Comparison of ENCODE assay signal across 32 mouse cellular contexts in the genomic region with DNA sequence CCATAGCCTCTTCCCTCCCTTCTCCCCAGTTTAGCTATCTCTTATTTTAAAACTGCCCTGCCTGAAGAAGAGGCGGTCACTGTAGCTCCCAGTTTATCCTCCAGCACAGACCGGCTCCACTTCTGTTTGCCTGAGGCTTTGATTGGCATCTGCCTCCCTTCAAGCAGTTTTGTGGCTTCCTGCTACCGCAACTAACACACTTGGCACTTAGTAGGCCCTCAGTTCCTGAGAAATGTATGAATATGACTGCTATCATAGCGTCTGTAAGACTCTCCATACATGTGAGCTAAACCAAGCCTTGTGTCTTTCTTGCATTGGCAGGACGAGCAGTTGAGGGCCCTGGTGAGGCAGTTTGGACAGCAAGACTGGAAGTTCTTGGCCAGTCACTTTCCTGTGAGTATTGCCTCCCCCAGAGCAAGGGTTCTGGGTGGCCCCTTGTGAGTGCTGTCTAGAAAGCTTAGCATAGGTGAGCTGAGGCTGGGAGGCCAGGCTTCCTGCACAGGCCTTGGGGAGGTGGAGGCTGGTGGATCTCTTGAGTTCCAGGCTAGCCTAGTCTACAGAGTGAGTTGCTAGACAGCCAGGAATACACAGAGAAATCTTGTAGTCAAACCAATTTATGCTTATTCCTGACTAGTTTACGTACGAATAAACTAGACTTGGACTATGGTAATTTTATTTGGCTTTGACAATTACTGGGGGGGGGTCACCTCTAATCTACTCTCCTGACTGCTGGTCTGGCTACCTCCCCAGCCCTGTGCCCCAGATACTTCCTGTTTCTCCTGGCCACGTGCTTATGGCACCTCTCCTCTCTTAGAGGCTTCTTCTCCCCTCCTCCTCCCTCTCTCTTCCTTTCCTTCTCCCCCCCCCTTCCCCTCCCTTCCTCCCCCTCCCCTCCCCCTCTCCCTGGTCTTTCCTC. TPM values are rescaled to one million over a fixed set of nuclear protein-coding genes. Genes with fewer than 3 reads are reported as not detected.
DNase-seq lines count a peak whose midpoint lies in the region; ATAC-seq and TF ChIP-seq lines count a peak whose summit lies in the region.
"Had no signal": no experiment of that assay in that cellular context is flagged by ENCODE, and none has a peak within 500 bp of the region (broad histone marks: within the 10 kb centered on the region; RNA-seq: fewer than 3 reads in every experiment).

No protein-coding gene starts in this region.

- H3K4me2 ChIP-seq in liver, embryonic 13.5 days, result no peak overlapping the region
- H3K4me2 ChIP-seq: hindbrain, embryonic 13.5 days; limb, embryonic 13.5 days; midbrain, embryonic 15.5 days; neural tube, embryonic 13.5 days had no signal

- peaks cover 49% of the 10 kb centered on the region for H3K4me1 ChIP-seq in liver, embryonic 13.5 days (replicated peaks)
- H3K4me1 ChIP-seq in ES-E14 (ENCODE audit: control insufficient read depth in 2 of 2, insufficient read depth in 2 of 2, low read length in 2 of 2, poor library complexity in 1 of 2), result peaks cover 2 to 30% of the 10 kb centered on the region in 2 experiments
- H3K4me1 ChIP-seq in bone marrow macrophage, adult 2 months (ENCODE audit: control insufficient read depth, insufficient read depth, low read length), result peaks cover 25% of the 10 kb centered on the region
- H3K4me1 ChIP-seq: hindbrain, embryonic 13.5 days; limb, embryonic 13.5 days; midbrain, embryonic 15.5 days; neural tube, embryonic 13.5 days had no signal

- 43% methylated on average over 8 of the region's 8 CpGs for WGBS in liver, embryonic 13.5 days (ENCODE audit: insufficient replicate concordance)

- peaks cover 90% of the 10 kb centered on the region for H3K36me3 ChIP-seq in liver, embryonic 13.5 days
- peaks cover 60% of the 10 kb centered on the region for H3K36me3 ChIP-seq in ES-E14 (ENCODE audit: control insufficient read depth, insufficient read depth, low read length, poor library complexity, severe bottlenecking)
- H3K36me3 ChIP-seq: hindbrain, embryonic 13.5 days; midbrain, embryonic 15.5 days; neural tube, embryonic 13.5 days had no signal

- TF ChIP-seq POLR2A in bone marrow macrophage, adult 2 months (IDR thresholded peaks at IDR 0.05; ENCODE audit: borderline replicate concordance, low read depth, low read length), result no peak

- H3K27ac ChIP-seq in liver, embryonic 13.5 days, result peak overlapping the region; percentile 16; the same call in 1 of the 2 replicates
- peak overlapping the region; percentile 82 for H3K27ac ChIP-seq in ES-E14 (ENCODE audit: insufficient read depth, low read depth, low read length, poor library complexity, severe bottlenecking)
- peak overlapping the region; percentile 26 for H3K27ac ChIP-seq in bone marrow macrophage, adult 2 months (ENCODE audit: insufficient read depth, low read depth, low read length)
- H3K27ac ChIP-seq: forebrain, embryonic 10.5 days; heart, adult 2 months; hindbrain, embryonic 13.5 days; kidney, postnatal 0 days; limb, embryonic 13.5 days; macrophage; midbrain, embryonic 15.5 days; neural tube, embryonic 13.5 days had no signal

- in situ Hi-C loops in ES-E14 (cut with MboI; ENCODE audit: low sequenced_read_pairs in 2 of 2, unreplicated experiment in 2 of 2), result no loop called here

- H3K27me3 ChIP-seq in liver, embryonic 13.5 days, result no peaks in the 10 kb centered on the region
- H3K27me3 ChIP-seq: hindbrain, embryonic 13.5 days; limb, embryonic 13.5 days; midbrain, embryonic 15.5 days; neural tube, embryonic 13.5 days had no signal

- TF ChIP-seq CTCF in bone marrow macrophage, adult 2 months (IDR thresholded peaks at IDR 0.05; ENCODE audit: low read depth, low read length), result no peak

- ATAC-seq in liver, embryonic 13.5 days (ENCODE audit: low read depth), result no peak
- peak; percentile 69 for ATAC-seq in megakaryocyte progenitor cell, adult 5-6 weeks (replicated peaks; ENCODE audit: poor library complexity)
- ATAC-seq: forebrain, embryonic 16.5 days; lung, postnatal 0 days; midbrain, embryonic 15.5 days had no signal

- DNase-seq in liver, embryonic 13.5 days, result no peak
- no peak for DNase-seq in liver
- no peak for DNase-seq in ES-E14 (ENCODE audit: low read depth, low spot score)
- DNase-seq in spleen, adult 12 weeks (ENCODE audit: low spot score), result no peak
- DNase-seq in natural killer cell, adult 2 months (ENCODE audit: low spot score in 2 of 2), result no peak
- no peak for DNase-seq in right cerebral cortex, postnatal 25 days
- DNase-seq: adrenal gland, postnatal 25 days; B cell, adult 2 months; cerebellum, adult 11 months; cerebellum, postnatal 10 days; gastrocnemius, postnatal 25 days; heart, adult 2 months; heart, postnatal 36 days; kidney, adult 18-20 months; right cerebral cortex, postnatal 4 days; thymus, adult 18-20 months; thymus, postnatal 4 days had no signal

- H3K4me3 ChIP-seq in liver, embryonic 13.5 days (replicated peaks), result no peak overlapping the region
- peak overlapping the region; percentile 1 to 43; a peak in 3 of 4 replicates for H3K4me3 ChIP-seq in ES-E14 (ENCODE audit: insufficient read depth in 1 of 2, low read depth in 1 of 2, low read length in 2 of 2, poor library complexity in 1 of 2, severe bottlenecking in 1 of 2)
- H3K4me3 ChIP-seq in bone marrow macrophage, adult 2 months (ENCODE audit: insufficient read depth, low read length), result no peak overlapping the region
- H3K4me3 ChIP-seq: forebrain, embryonic 10.5 days; heart, adult 2 months; hindbrain, embryonic 13.5 days; limb, embryonic 13.5 days; midbrain, embryonic 15.5 days; neural tube, embryonic 13.5 days had no signal

- no peaks in the 10 kb centered on the region for H3K9me3 ChIP-seq in liver, embryonic 13.5 days (replicated peaks)
- no peaks in the 10 kb centered on the region for H3K9me3 ChIP-seq in ES-E14 (ENCODE audit: control insufficient read depth, insufficient read depth, low read depth, low read length)
- H3K9me3 ChIP-seq: forebrain, embryonic 10.5 days; hindbrain, embryonic 13.5 days; limb, embryonic 13.5 days; midbrain, embryonic 15.5 days; neural tube, embryonic 13.5 days had no signal

- no peak overlapping the region for H3K9ac ChIP-seq in liver, embryonic 13.5 days
- peak overlapping the region; percentile 56 for H3K9ac ChIP-seq in ES-E14 (ENCODE audit: insufficient read depth, low read depth, low read length, poor library complexity, severe bottlenecking)
- H3K9ac ChIP-seq: hindbrain, embryonic 13.5 days; limb, embryonic 13.5 days; midbrain, embryonic 15.5 days; neural tube, embryonic 13.5 days had no signal

TF ChIP-seq in ES-E14, 5 proteins besides CTCF, POLR2A, EP300 and RAD21:
- TF ChIP-seq ZNF384 (IDR thresholded peaks at IDR 0.05; ENCODE audit: low read depth, low read length) (no peak), MAFK (IDR thresholded peaks at IDR 0.05; ENCODE audit: insufficient read depth, low read depth, low read length) (no peak), CHD2 (IDR thresholded peaks at IDR 0.05; ENCODE audit: low read depth, low read length) (no peak), ZC3H11A (IDR thresholded peaks at IDR 0.05; ENCODE audit: borderline replicate concordance, low read depth, low read length) (no peak), HCFC1 (IDR thresholded peaks at IDR 0.05; ENCODE audit: borderline replicate concordance, insufficient read depth, low read length) (no peak)
TF ChIP-seq in ES-E14: peak in this region for 0.

RNA-seq across cellular contexts. Expression of gene Mybl2, which starts 7.0 kb away (rescaled TPM):
- polyA plus RNA-seq in liver, embryonic 13.5 days (2015; fragmentation: Nextera tagmentation; extraction: Ambion mirVana), result 45.7 and 50.9 TPM in 2 replicates
- 281 and 391 TPM in 2 replicates for total RNA-seq in ES-E14 (2012; rRNA removed)
- 4.7 and 6.5 TPM in 2 replicates for polyA plus RNA-seq in bone marrow macrophage, adult 2 months (2012; ENCODE audit: insufficient read depth, insufficient read length, missing spikeins)
- 28.1 and 30.8 TPM in 2 replicates for total RNA-seq in megakaryocyte progenitor cell, adult 5-6 weeks (2015)
- total RNA-seq in megakaryocyte progenitor cell, adult 5-6 weeks (2017), result 39.0 and 40.6 TPM in 2 replicates

RNA-seq across cellular contexts. Expression of gene Gtsf1l, which starts 26.2 kb away (rescaled TPM):
- polyA plus RNA-seq in liver, embryonic 13.5 days (2015; fragmentation: Nextera tagmentation; extraction: Ambion mirVana), result not detected in 2 replicates
- 25.7 and 30.8 TPM in 2 replicates for total RNA-seq in ES-E14 (2012; rRNA removed)
- not detected in 2 replicates for polyA plus RNA-seq in bone marrow macrophage, adult 2 months (2012; ENCODE audit: insufficient read depth, insufficient read length, missing spikeins)
- total RNA-seq in megakaryocyte progenitor cell, adult 5-6 weeks (2015), result 0.90 and 1.4 TPM in 2 replicates
- total RNA-seq in megakaryocyte progenitor cell, adult 5-6 weeks (2017), result 0.61 TPM in 1 of 2 replicates, not detected in the other
- total RNA-seq: adrenal gland, postnatal 25 days; gastrocnemius, postnatal 25 days; heart, adult 2 months; heart, postnatal 36 days; layer of hippocampus, postnatal 10 days had no signal
- polyA plus RNA-seq: embryonic facial prominence, embryonic 11.5 days; forebrain, embryonic 10.5 days; forebrain, embryonic 16.5 days; heart, embryonic 14.5 days; hindbrain, embryonic 13.5 days; kidney, postnatal 0 days; limb, embryonic 13.5 days; macrophage; midbrain, embryonic 15.5 days; neural tube, embryonic 13.5 days; stomach, embryonic 16.5 days had no signal

RNA-seq across cellular contexts. Expression of gene Ift52, which starts 44.3 kb away (rescaled TPM):
- 20.6 and 22.9 TPM in 2 replicates for polyA plus RNA-seq in liver, embryonic 13.5 days (2015; fragmentation: Nextera tagmentation; extraction: Ambion mirVana)
- total RNA-seq in ES-E14 (2012; rRNA removed), result 15.5 and 17.2 TPM in 2 replicates
- 37.9 and 49.7 TPM in 2 replicates for polyA plus RNA-seq in bone marrow macrophage, adult 2 months (2012; ENCODE audit: insufficient read depth, insufficient read length, missing spikeins)
- total RNA-seq in megakaryocyte progenitor cell, adult 5-6 weeks (2015), result 31.8 and 41.2 TPM in 2 replicates
- 13.5 and 28.3 TPM in 2 replicates for total RNA-seq in megakaryocyte progenitor cell, adult 5-6 weeks (2017)

Comparison
In these comparisons a context has a peak if more than half of its experiments do, and no peak if none do; other contexts are left out.
1. H3K27ac ChIP-seq: peak in every context shown above with its lines; median percentile 82 in ES-E14; 26 in bone marrow macrophage, adult 2 months; 16 in liver, embryonic 13.5 days.
2. H3K4me3 ChIP-seq: peak in ES-E14 (2 of 2); none in liver, embryonic 13.5 days (single experiment) and bone marrow macrophage, adult 2 months (single experiment).
3. RNA of gene Gtsf1l, which starts 26.2 kb away (total RNA-seq): 25.7 to 30.8 TPM in ES-E14; 0.61 to 1.4 TPM in megakaryocyte progenitor cell, adult 5-6 weeks; every median in the first group is over 10 times any median in the second.